Mouse (Mus musculus) kidney, embryonic 16.5 days (tissue): ENCODE data around the gene Lrrc29. TPM values are rescaled to one million over a fixed set of nuclear protein-coding genes. Genes with fewer than 3 reads are reported as not detected.
A peak's percentile ranks its signal among the peaks of the same experiment; 100 is the strongest.

Experiments used
- ATAC-seq: fragments of 200-750 bp; cut with Nextera tagmentation; 2 replicates; pipeline ENCODE4 v1.8.0; 2017; ENCODE audit warnings: moderate TSS enrichment; ENCODE audit not compliant: low FRiP score, low TSS enrichment
- H3K27ac ChIP-seq: fragments of 300-500 bp; sonication (generic); 2 replicates; pipeline ENCODE4 v1.5.1; 2014; ENCODE audit warnings: low read length
- H3K27me3 ChIP-seq: fragments of 300-500 bp; sonication (generic); 2 replicates; pipeline ENCODE4 v1.6.1; 2014; ENCODE audit warnings: low read length, control low read depth, mixed read lengths; ENCODE audit not compliant: insufficient read depth
- H3K36me3 ChIP-seq: fragments of 300-500 bp; sonication (generic); 2 replicates; pipeline ENCODE4 v1.6.1; 2014; ENCODE audit warnings: low read length, control low read depth, mixed read lengths; ENCODE audit not compliant: insufficient read depth
- H3K4me1 ChIP-seq: fragments of 300-500 bp; sonication (generic); 2 replicates; pipeline ENCODE4 v1.6.1; 2014; ENCODE audit warnings: low read length, control low read depth, mixed read lengths; ENCODE audit not compliant: insufficient read depth
- H3K4me2 ChIP-seq: fragments of 300-500 bp; sonication (generic); replicated peaks from 2 replicates; pipeline ENCODE4 v1.6.1; 2014; ENCODE audit warnings: low read depth, low read length
- H3K4me3 ChIP-seq: fragments of 300-500 bp; sonication (generic); 2 replicates; pipeline ENCODE4 v1.5.1; 2014; ENCODE audit warnings: mild to moderate bottlenecking, low read length
- H3K9ac ChIP-seq: fragments of 300-500 bp; sonication (generic); replicated peaks from 2 replicates; pipeline ENCODE4 v1.6.1; 2014; ENCODE audit warnings: low read length
- H3K9me3 ChIP-seq: fragments of 300-500 bp; sonication (generic); 2 replicates; pipeline ENCODE4 v1.6.1; 2016; ENCODE audit warnings: low read length, control low read depth
- WGBS: fragments of 180-500 bp; shearing (Covaris S2); extraction: QIAGEN DNeasy Blood & Tissue Kit; methylation state at CpG from one replicate; pipeline ENCODE4 v1.1.7; 2014; 5-methylcytosine and 5-hydroxymethylcytosine counted together
- polyA plus RNA-seq: library from polyadenylated mRNA; unstranded; fragments of >200 nt; fragmentation: Nextera tagmentation; extraction: Ambion mirVana; gene quantifications from 2 replicates; pipeline ENCODE4 v1.2.1, GENCODE M21; 2015

Lrrc29 gene
- polyA plus RNA-seq, 1 experiment from 2014 or later = 2.4 TPM

DNA sequence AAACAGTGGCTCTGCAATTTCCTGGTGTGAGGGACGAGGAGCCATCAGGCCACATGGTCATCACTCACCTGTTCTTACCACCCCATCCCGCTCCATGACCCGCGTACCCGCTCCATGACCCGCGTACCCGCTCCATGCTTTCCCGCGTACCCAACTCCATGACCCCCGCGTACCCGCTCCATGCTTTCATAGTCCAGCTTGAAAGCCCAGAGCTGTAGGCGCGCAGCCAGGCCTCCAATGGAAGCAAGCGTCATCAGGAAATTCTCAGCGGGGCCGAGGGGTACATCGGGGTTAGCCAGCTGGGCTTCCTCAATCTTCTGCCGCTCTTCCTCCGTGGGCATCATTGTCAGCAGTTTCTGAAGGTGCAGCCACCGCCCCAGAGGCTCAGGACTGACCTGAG lies 5.4 kb upstream of the Lrrc29 start:
- H3K9me3 ChIP-seq = no peaks in the 10 kb centered on the region
- peaks cover 75% of the 10 kb centered on the region for H3K36me3 ChIP-seq
- H3K4me1 ChIP-seq = peaks cover 9% of the 10 kb centered on the region
- no peak overlapping the region for H3K9ac ChIP-seq
- no peak overlapping the region for H3K27ac ChIP-seq
- H3K4me3 ChIP-seq = no peak overlapping the region
- no peaks in the 10 kb centered on the region for H3K27me3 ChIP-seq
- H3K4me2 ChIP-seq = no peak overlapping the region
- ATAC-seq = no peak
- WGBS = 92% methylated on average over 22 of the region's 22 CpGs

DNA sequence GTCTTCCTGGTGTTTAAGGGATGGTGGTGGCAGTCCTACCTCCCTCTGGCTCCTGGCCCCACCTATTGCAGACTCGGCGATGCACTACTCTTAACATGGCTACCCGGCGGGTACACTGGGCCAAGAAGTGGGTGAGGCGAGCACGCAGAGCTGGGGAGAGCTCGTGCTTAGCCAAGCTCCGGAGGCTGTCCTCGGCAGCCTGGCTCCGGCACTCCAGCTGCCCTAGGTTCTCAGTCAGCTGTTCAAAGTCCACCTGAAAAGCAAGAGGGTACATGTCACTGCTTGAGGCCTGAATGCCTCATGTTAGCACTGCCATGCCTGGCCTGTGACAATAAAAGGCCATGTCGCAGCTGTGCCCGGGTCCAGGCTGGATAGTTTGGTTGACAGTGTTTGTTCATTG lies 4.2 kb upstream of the Lrrc29 start:
- ATAC-seq = no peak

DNA sequence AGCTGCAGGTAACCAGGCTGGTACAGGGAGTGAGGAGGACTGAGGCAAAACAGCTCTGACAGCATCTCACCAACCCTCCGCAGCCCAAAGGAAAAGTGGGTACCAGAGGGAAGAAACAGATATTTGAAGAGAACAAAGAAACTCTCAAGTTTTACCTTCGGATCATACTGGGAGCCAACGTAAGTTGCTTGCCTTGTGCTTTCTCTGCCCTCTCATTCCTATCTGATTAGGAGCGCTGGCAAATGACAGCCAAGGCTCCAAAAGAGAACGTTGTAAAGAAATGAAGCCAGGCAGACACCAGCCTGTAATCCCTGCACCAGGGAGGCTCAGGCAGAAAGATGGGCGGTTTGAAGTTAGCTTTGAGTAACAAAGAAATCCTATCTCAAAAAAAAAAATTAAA lies 890 bp upstream of the Lrrc29 start:
- 37% methylated on average over 6 of the region's 6 CpGs for WGBS
- H3K4me1 ChIP-seq = peaks cover 18% of the 10 kb centered on the region
- no peaks in the 10 kb centered on the region for H3K9me3 ChIP-seq
- H3K27ac ChIP-seq = peak overlapping the region; percentile 92
- peak overlapping the region; percentile 93 for H3K4me2 ChIP-seq
- H3K4me3 ChIP-seq = peak overlapping the region; percentile 94
- peak overlapping the region; percentile 90 for H3K9ac ChIP-seq
- H3K27me3 ChIP-seq = no peaks in the 10 kb centered on the region
- no peak for ATAC-seq
- H3K36me3 ChIP-seq = peaks cover 49% of the 10 kb centered on the region

More for the DNA sequence above, 4.2 kb upstream of the Lrrc29 start:
- Histone ChIP-seq H3K4me2 (no peak overlapping the region), H3K9ac (no peak overlapping the region), H3K27me3 (no peaks in the 10 kb centered on the region), H3K4me1 (peaks cover 12% of the 10 kb centered on the region), H3K9me3 (no peaks in the 10 kb centered on the region), H3K36me3 (peaks cover 63% of the 10 kb centered on the region), H3K4me3 (no peak overlapping the region), H3K27ac (no peak overlapping the region)
- WGBS = 94% methylated on average over 12 of the region's 12 CpGs

DNA sequence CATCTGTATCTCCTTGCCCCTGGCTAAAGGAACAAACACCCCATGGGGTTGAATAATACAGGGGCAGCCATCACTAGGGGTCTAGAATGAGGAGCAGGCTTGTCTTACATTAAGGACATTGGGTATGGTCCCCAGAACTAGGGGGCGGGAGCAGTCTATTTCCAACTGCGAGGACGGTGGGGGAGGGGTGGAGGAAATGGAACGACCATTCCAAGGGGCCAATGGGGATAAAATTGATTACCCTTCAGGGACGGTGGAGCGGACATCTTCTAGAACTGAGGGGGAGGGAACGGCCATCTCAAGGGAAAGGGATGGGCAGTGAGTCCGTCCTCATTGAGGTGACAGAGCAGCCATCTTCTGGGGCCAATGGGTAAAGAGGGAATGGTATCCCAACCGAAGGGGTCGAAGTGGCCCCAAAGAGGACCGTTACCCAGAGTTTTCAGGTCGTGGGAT lies 411 bp downstream of the Lrrc29 start:
- peak overlapping the region; percentile 94 for H3K4me3 ChIP-seq
- no peaks in the 10 kb centered on the region for H3K27me3 ChIP-seq
- peak overlapping the region; percentile 71 for H3K27ac ChIP-seq
- H3K4me2 ChIP-seq = peak overlapping the region; percentile 79
- peak; percentile 69 for ATAC-seq
- peaks cover 18% of the 10 kb centered on the region for H3K4me1 ChIP-seq
- peaks cover 37% of the 10 kb centered on the region for H3K36me3 ChIP-seq
- H3K9me3 ChIP-seq = no peaks in the 10 kb centered on the region
- H3K9ac ChIP-seq = peak overlapping the region; percentile 90
- WGBS = 1% methylated on average over 12 of the region's 12 CpGs

DNA sequence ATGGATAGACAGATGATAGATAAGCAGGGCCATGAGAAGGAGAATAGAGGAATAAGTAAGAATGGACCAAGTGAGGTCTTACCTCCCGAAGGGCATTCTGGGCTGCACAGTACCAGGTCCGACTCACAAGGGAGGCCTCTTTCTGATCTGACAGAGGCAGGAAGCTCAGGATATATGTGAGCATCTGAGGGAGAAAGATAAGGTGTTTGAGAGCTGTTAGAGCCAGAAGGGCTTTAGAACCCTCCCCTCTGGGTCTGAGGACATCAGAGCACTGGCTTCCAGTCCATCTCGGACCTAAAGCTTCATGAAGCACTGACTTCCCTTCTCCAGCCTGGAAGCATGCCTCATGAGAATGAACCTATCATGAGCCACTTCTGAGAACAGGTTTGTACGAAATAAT lies 2.9 kb downstream of the Lrrc29 start:
- H3K27me3 ChIP-seq = no peaks in the 10 kb centered on the region
- 84% methylated on average over 4 of the region's 4 CpGs for WGBS
- no peak overlapping the region for H3K9ac ChIP-seq
- H3K9me3 ChIP-seq = no peaks in the 10 kb centered on the region
- H3K4me1 ChIP-seq = peaks cover 18% of the 10 kb centered on the region
- no peak overlapping the region for H3K4me2 ChIP-seq
- no peak overlapping the region for H3K27ac ChIP-seq
- peaks cover 15% of the 10 kb centered on the region for H3K36me3 ChIP-seq
- no peak overlapping the region for H3K4me3 ChIP-seq
- ATAC-seq = no peak

DNA sequence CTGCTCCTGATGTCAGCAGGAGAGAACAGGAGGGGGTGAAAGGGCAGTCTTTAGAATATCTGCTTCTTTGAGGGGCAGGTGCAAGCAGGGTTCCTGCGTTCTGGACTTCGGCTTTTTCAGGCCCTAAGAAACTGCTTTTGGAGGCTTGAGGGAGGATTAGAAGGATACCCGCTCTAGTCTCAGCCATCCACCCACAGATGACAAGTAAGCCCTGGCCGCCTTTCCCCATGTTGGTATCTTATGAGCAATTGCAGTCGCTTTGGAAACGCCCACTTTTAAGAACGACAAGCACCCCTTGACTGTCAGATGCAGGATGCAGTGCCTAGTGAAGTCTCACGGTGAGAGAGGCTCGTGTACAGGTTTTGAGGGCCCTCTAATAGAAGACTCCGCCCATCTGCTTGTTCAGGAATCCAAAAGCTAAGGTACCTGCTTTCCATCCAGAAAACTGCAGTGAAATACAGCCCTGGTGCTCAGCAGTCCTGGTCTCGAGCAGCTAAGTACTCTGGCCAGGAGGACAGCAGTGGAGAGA lies 7.4 kb downstream of the Lrrc29 start:
- no peaks in the 10 kb centered on the region for H3K27me3 ChIP-seq
- H3K9me3 ChIP-seq = no peaks in the 10 kb centered on the region
- no peaks in the 10 kb centered on the region for H3K4me1 ChIP-seq
- H3K4me3 ChIP-seq = no peak overlapping the region
- no peak overlapping the region for H3K9ac ChIP-seq
- H3K36me3 ChIP-seq = peaks cover 36% of the 10 kb centered on the region
- no peak for ATAC-seq
- no peak overlapping the region for H3K4me2 ChIP-seq
- no peak overlapping the region for H3K27ac ChIP-seq
- WGBS = 83% methylated on average over 11 of the region's 11 CpGs

DNA sequence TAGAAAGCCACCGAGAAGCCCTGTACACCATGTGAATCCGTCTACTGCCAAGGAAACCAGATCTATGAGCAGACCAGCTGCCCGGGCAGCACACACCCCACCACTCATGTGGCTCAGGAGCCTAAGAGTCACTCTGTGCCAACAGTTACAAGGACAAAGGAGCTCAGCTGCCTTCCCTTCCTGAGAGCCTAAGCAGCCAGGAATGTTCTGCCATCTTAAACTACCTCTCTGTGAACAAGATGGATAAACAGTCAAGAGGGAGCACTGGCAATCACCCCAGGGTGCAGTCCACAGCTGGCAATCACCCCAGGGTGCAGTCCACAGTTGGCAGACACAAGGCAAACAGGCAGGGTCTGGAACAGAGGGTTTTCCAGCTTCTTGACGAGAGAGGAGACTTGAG lies 8.1 kb downstream of the Lrrc29 start:
- H3K36me3 ChIP-seq = peaks cover 40% of the 10 kb centered on the region
- H3K27ac ChIP-seq = no peak overlapping the region
- no peaks in the 10 kb centered on the region for H3K27me3 ChIP-seq
- no peak for ATAC-seq
- 87% methylated on average over 4 of the region's 4 CpGs for WGBS
- H3K9ac ChIP-seq = no peak overlapping the region
- H3K4me2 ChIP-seq = no peak overlapping the region
- no peaks in the 10 kb centered on the region for H3K4me1 ChIP-seq
- no peaks in the 10 kb centered on the region for H3K9me3 ChIP-seq
- no peak overlapping the region for H3K4me3 ChIP-seq

DNA sequence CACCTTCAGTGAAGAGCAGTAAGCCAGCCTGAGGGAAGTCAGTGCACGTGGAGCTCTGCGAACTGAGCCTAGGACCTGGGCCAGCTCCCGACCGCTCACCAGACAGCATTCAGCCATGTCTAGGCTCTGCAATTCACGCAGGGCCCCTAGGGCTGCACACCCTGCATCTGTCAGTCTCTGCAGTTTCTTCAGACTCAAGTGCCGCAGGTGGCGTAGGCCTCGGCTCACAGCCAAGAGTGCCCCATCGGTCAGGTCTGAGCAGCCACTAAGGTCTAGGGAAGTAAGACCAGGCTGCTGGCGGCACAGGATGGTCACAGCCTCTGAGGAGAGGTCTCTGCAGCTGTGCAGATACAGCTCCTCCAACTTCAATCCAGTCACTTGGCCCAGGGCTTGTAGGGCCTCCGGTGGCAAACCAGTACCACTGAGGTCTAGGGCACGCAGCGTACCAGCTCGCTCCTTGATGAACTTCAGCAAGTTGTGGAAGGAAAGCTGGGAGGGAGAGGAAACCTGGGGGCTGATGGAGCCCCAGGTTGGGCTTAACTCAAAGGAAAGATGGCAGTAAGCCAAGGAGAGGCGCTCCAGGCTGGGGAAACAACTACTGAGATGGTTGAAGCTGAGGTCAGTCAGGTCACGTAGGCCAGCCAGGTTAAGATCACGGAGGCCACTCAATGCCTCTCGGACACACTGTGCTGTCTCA lies 10.9 kb downstream of the Lrrc29 start:
- no peak overlapping the region for H3K27ac ChIP-seq
- H3K36me3 ChIP-seq = peaks cover 48% of the 10 kb centered on the region
- ATAC-seq = no peak
- WGBS = 88% methylated on average over 18 of the region's 18 CpGs
- H3K9ac ChIP-seq = no peak overlapping the region
- H3K27me3 ChIP-seq = no peaks in the 10 kb centered on the region
- no peaks in the 10 kb centered on the region for H3K4me1 ChIP-seq
- H3K4me2 ChIP-seq = no peak overlapping the region
- no peaks in the 10 kb centered on the region for H3K9me3 ChIP-seq
- no peak overlapping the region for H3K4me3 ChIP-seq

DNA sequence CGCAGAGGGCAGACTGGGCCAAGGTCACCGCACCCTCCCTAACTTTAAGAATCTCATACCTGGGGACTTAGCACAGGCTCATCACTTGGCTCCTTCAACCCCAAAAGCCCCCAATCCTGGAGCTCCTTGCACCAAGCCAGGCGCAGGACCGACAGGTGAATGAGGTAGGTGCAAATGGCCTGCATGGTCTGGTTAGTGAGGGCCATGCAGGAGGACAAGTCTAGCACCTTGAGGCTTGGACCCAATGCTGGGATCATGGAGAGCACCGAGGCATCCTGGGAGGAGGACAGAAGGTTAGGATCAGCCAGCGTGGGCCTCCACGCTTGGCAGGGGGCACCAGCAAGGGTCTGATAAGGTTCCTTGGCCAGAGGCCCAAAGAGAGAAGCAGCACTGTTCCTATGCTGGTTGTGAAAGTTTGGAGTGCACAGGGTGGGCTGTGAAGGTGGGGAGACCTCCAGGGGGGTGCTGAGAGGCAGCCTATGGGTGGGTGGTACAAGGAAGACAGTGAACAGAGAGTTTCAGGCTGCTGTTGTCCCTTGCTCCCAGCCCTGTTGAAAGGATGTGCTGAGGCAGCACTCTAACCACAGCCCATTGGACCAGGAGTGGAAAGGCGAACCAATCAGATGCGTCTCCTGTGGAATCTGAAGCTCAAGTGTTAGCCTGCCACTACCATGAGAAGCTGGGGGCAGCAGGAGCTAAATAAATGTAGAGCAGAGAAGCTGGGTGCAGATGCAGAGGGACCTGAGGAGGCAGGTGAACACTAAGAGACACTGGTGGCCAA lies 12.3 kb downstream of the Lrrc29 start:
- ATAC-seq = no peak
- no peaks in the 10 kb centered on the region for H3K27me3 ChIP-seq
- H3K9me3 ChIP-seq = no peaks in the 10 kb centered on the region
- H3K36me3 ChIP-seq = peaks cover 59% of the 10 kb centered on the region
- no peak overlapping the region for H3K27ac ChIP-seq
- H3K9ac ChIP-seq = no peak overlapping the region
- WGBS = 84% methylated on average over 9 of the region's 9 CpGs
- H3K4me1 ChIP-seq = no peaks in the 10 kb centered on the region
- no peak overlapping the region for H3K4me2 ChIP-seq
- H3K4me3 ChIP-seq = no peak overlapping the region
